Mouse (Mus musculus) midbrain, postnatal 0 days (tissue): ENCODE measurements around the gene Troap. TPM values are rescaled to one million over a fixed set of nuclear protein-coding genes. Genes with fewer than 3 reads are reported as not detected.

Experiments
- ATAC-seq: fragments of 200-750 bp; cut with Nextera tagmentation; 2 replicates; pipeline ENCODE4 v1.8.0; 2017; ENCODE audit warnings: moderate number of reproducible peaks, mild to moderate bottlenecking, moderate TSS enrichment, moderate library complexity; ENCODE audit not compliant: low FRiP score
- DNase-seq: peaks from one replicate; pipeline ENCODE4 v3.0.0-alpha.2; 2015; ENCODE audit warnings: low spot score
- H3K27ac ChIP-seq: fragments of 300-500 bp; sonication (generic); 2 replicates; pipeline ENCODE4 v1.5.1; 2014; ENCODE audit warnings: low read depth, mild to moderate bottlenecking, low read length, mixed read lengths
- H3K27me3 ChIP-seq: fragments of 300-500 bp; sonication (generic); 2 replicates; pipeline ENCODE4 v1.6.1; 2014; ENCODE audit warnings: low read length, control low read depth, mixed read lengths; ENCODE audit not compliant: insufficient read depth
- H3K36me3 ChIP-seq: fragments of 300-500 bp; sonication (generic); 2 replicates; pipeline ENCODE4 v1.6.1; 2014; ENCODE audit warnings: low read length, control low read depth, mixed read lengths; ENCODE audit not compliant: insufficient read depth
- H3K4me1 ChIP-seq: fragments of 300-500 bp; sonication (generic); 2 replicates; pipeline ENCODE4 v1.6.1; 2014; ENCODE audit warnings: mild to moderate bottlenecking, control low read depth, antibody characterized with exemption, low read length, mixed read lengths; ENCODE audit not compliant: insufficient read depth
- H3K4me2 ChIP-seq: fragments of 300-500 bp; sonication (generic); 2 replicates; pipeline ENCODE4 v1.6.1; 2014; ENCODE audit warnings: low read depth, mild to moderate bottlenecking, low read length, mixed read lengths; ENCODE audit not compliant: poor library complexity, severe bottlenecking
- H3K4me3 ChIP-seq: fragments of 300-500 bp; sonication (generic); 2 replicates; pipeline ENCODE4 v1.5.1; 2014; ENCODE audit warnings: low read depth, mild to moderate bottlenecking, low read length, moderate library complexity
- H3K9ac ChIP-seq: fragments of 300-500 bp; sonication (generic); replicated peaks from 2 replicates; pipeline ENCODE4 v1.6.1; 2014; ENCODE audit warnings: mild to moderate bottlenecking, low read length, moderate library complexity, mixed read lengths; ENCODE audit not compliant: poor library complexity, severe bottlenecking
- H3K9me3 ChIP-seq: fragments of 300-500 bp; sonication (generic); 2 replicates; pipeline ENCODE4 v1.6.1; 2016; ENCODE audit warnings: low read length, control low read depth
- CTCF ChIP-seq: IDR thresholded peaks from 2 replicates; pipeline ENCODE4 v1.5.1; 2016; ENCODE audit warnings: antibody characterized with exemption, mild to moderate bottlenecking
- WGBS: fragments of 180-500 bp; shearing (Covaris S2); extraction: QIAGEN DNeasy Blood & Tissue Kit; methylation state at CpG from one replicate; pipeline ENCODE4 v1.1.7; 2014; 5-methylcytosine and 5-hydroxymethylcytosine counted together
- polyA plus RNA-seq: library from polyadenylated mRNA; unstranded; fragments of >200 nt; fragmentation: Nextera tagmentation; extraction: Ambion mirVana; gene quantifications from 2 replicates; pipeline ENCODE4 v1.2.1, GENCODE M21; 2015
- total RNA-seq: library from RNA; depleted of rRNA; stranded (reverse); fragments of >200 nt; gene quantifications from 2 replicates; pipeline ENCODE4 v1.2.3, GENCODE M21; 2014

The Troap gene
- total and polyA plus RNA-seq, 2 experiments from 2014 or later: 2.1 to 4.1 TPM

DNA sequence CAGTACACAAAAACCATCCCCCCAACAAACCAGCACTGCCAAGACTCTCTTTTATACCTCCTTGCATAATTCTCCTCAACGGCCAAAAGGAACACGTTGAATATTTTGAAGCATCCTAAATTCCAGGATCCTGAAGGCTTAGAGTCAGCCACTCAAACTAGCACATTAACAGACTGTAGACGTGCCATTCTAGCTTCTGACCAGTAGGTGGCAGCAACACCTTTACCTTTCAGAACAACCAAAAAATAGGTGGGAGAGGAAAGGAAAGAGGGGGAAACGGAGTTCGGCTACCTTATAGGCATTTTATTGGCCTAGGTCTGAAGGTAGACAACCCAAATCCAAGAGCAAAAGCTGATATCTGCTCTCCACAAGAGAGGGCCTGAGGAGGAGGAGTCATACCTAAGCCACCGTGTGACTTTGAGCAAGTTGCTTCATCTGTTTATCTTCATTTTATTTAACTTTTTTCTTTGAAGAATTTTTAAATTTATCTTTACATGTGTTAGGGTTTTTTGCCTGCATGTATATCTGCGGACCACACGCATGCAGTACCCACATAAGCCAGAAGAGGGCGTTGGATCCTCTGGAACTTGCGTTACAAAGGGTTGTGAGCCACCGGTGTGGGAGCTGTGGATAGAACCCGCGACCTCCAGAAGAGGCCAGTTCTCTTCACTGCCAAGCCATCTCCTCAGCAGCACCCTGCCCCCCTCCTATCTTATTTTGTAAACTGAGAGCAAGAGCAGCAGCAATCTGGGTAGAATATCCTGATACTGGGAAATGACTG, 24.7 kb upstream of the Troap start:
- WGBS: 33% methylated on average over 13 of the region's 13 CpGs
- TF ChIP-seq CTCF: peak; percentile 95

DNA sequence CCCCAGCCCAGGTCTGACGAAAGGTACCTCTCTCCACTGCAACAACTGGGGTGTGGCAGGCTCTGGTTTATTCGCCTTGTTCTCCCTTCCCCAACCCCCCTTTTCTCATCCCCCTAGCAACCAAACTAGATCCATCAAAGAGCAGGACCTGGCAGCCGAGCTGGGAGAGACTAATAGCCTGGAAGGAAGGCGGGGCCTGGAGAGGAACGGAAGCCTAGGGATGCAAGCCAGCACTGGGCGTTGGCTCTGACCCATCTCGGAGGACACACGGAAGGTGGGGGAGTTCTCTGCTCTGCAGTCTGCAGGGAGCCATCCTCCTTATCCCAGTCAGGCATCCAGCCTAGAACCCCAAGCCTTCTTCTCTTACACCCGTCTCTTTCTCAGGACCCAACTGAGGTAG, 21.0 kb upstream of the Troap start:
- H3K27me3 ChIP-seq: peaks cover 52% of the 10 kb centered on the region
- H3K9me3 ChIP-seq: no peaks in the 10 kb centered on the region
- H3K4me1 ChIP-seq: 0 out of 2 replicates have a peak, but pooled peaks cover 4% of the 10 kb centered on the region
- no peak overlapping the region for H3K4me2 ChIP-seq
- WGBS: 16% methylated on average over 9 of the region's 9 CpGs
- no peak for TF ChIP-seq CTCF
- H3K4me3 ChIP-seq: no peak overlapping the region
- no peak overlapping the region for H3K27ac ChIP-seq
- no peak overlapping the region for H3K9ac ChIP-seq
- H3K36me3 ChIP-seq: no peaks in the 10 kb centered on the region
- DNase-seq: peak; percentile 22
- no peak for ATAC-seq

More for the DNA sequence above, 24.7 kb upstream of the Troap start:
- H3K27ac ChIP-seq: no peak overlapping the region
- peaks cover 15% of the 10 kb centered on the region; the same call in 1 of the 2 replicates for H3K27me3 ChIP-seq
- H3K4me2 ChIP-seq: no peak overlapping the region
- no peaks in the 10 kb centered on the region for H3K4me1 ChIP-seq
- H3K9ac ChIP-seq: no peak overlapping the region
- DNase-seq (peak; percentile 80), ATAC-seq (no peak)
- no peaks in the 10 kb centered on the region for H3K9me3 ChIP-seq
- no peaks in the 10 kb centered on the region for H3K36me3 ChIP-seq
- H3K4me3 ChIP-seq: no peak overlapping the region

DNA sequence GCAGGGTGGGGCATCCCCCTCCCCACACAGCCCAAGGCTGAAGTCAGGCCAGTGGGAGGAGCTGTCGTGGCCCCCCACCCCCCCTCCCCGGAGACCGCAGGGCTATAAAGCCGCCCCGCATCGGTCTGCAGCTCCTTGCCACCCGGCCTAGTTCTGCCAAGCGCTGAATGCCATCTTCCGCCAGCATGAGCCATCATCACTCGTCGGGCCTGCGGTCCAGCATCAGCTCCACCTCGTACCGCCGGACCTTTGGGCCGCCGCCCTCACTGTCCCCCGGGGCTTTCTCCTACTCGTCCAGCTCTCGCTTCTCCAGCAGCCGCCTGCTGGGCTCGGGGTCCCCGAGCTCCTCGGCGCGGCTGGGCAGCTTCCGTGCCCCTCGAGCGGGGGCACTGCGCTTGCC, 19.3 kb upstream of the Troap start, which contains the start of gene Prph:
TSS of gene Prph (plus strand) at position 135 of the 400 bp plus-strand sequence.
- H3K4me2 ChIP-seq: peak within 1 kb of the TSS; percentile 64
- WGBS: 1% methylated on average over 29 of the region's 30 CpGs
- TF ChIP-seq CTCF: no peak
- H3K9ac ChIP-seq: no peak within 1 kb of the TSS
- no peaks in the 10 kb centered on the region for H3K36me3 ChIP-seq
- peaks cover 56% of the 10 kb centered on the region for H3K27me3 ChIP-seq
- H3K4me1 ChIP-seq: 0 out of 2 replicates have a peak, but pooled peaks cover 4% of the 10 kb centered on the region
- H3K9me3 ChIP-seq: no peaks in the 10 kb centered on the region
- DNase-seq: no peak
- no peak for ATAC-seq
- H3K27ac ChIP-seq: no peak within 1 kb of the TSS
- peak within 1 kb of the TSS; percentile 36 for H3K4me3 ChIP-seq

DNA sequence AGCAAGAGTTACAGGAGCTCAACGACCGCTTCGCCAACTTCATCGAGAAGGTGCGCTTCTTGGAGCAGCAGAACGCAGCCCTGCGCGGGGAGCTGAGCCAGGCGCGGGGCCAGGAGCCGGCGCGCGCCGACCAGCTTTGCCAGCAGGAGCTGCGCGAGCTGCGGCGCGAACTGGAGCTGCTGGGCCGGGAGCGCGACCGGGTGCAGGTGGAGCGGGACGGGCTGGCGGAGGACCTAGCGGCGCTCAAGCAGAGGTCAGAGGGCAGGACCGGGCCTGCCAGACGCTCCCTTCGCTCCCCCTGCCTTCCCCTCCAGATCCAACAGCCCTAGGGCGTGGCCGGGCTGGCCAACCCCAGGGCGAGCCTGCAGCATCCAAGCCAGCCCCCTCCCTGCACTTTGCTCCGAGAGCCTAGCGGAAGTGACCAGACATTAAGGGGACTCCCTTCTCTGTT, 18.8 kb upstream of the Troap start:
- H3K4me3 ChIP-seq: peak overlapping the region; percentile 36
- H3K9ac ChIP-seq: no peak overlapping the region
- TF ChIP-seq CTCF: no peak
- under 1% methylated on average over 37 of the region's 37 CpGs for WGBS
- DNase-seq (peak; percentile 19), ATAC-seq (no peak)
- H3K9me3 ChIP-seq: no peaks in the 10 kb centered on the region
- 0 out of 2 replicates have a peak, but pooled peaks cover 4% of the 10 kb centered on the region for H3K4me1 ChIP-seq
- peaks cover 56% of the 10 kb centered on the region for H3K27me3 ChIP-seq
- H3K27ac ChIP-seq: no peak overlapping the region
- no peaks in the 10 kb centered on the region for H3K36me3 ChIP-seq
- H3K4me2 ChIP-seq: peak overlapping the region; percentile 64

DNA sequence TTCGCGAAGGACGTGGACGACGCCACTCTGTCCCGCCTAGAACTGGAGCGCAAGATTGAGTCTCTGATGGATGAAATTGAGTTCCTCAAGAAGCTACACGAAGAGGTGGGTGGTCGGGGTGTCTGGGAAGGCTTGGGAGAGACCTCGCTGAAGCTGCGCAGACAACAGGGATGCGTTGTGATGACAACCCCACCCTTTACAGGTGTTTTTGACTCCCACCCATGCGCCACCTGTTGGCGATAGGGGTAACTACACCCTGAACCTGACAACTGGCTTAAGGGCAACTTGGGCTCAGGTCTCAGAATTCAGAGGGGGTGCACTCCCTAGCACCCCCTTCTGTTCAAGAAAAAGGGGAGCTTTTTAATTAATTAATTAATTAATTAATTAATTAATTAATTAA, 18.0 kb upstream of the Troap start:
- H3K9me3 ChIP-seq: no peaks in the 10 kb centered on the region
- peak overlapping the region; percentile 14; the same call in 1 of the 2 replicates for H3K4me3 ChIP-seq
- WGBS: 7% methylated on average over 14 of the region's 14 CpGs
- no peak overlapping the region for H3K27ac ChIP-seq
- ATAC-seq (no peak), DNase-seq (no peak)
- H3K27me3 ChIP-seq: peaks cover 56% of the 10 kb centered on the region
- no peak overlapping the region for H3K4me2 ChIP-seq
- no peaks in the 10 kb centered on the region for H3K36me3 ChIP-seq
- TF ChIP-seq CTCF: peak; percentile 72
- 0 out of 2 replicates have a peak, but pooled peaks cover 4% of the 10 kb centered on the region for H3K4me1 ChIP-seq
- H3K9ac ChIP-seq: no peak overlapping the region

DNA sequence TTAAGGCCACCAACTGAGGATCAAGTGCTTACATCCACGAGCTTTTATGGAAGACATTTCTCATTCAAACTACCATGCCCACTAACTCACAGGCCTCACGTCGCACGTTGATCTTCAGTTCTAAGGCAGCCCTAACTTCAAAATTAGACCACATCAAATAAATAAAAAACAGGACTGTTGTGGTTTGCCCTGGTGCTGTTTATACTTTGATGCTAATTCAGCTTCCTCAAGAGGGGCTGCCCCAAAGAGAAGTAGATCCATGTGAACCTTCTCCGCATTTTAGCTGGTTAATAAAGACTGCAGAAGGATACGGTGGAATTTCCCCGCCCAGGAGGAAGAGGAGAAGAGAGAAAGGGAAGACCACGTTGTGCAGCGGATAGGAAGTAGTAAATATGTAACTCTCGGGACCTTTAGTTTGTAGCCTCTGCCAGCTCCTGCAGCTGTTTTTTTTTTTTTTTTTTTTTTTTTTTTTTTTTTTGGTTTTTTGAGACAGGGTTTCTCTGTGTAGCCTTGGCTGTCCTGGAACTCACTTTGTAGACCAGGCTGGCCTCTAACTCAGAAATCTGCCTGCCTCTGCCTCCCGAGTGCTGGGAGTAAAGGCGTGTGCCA, 8.7 kb upstream of the Troap start:
- WGBS: 81% methylated on average over 12 of the region's 12 CpGs

More for the DNA sequence above, 8.7 kb upstream of the Troap start:
- TF ChIP-seq CTCF: no peak
- no peak for ATAC-seq
- Histone ChIP-seq H3K4me1 (no peaks in the 10 kb centered on the region), H3K4me3 (no peak overlapping the region), H3K27ac (no peak overlapping the region), H3K27me3 (no peaks in the 10 kb centered on the region), H3K9ac (no peak overlapping the region), H3K36me3 (no peaks in the 10 kb centered on the region), H3K9me3 (no peaks in the 10 kb centered on the region), H3K4me2 (no peak overlapping the region)
- no peak for DNase-seq
